Mouse (Mus musculus) midbrain, embryonic 15.5 days (tissue): ENCODE measurements around the gene Atad2b. TPM values are rescaled to one million over a fixed set of nuclear protein-coding genes. Genes with fewer than 3 reads are reported as not detected.

Source experiments
- ATAC-seq: fragments of 200-750 bp; cut with Nextera tagmentation; replicated peaks from 2 replicates; pipeline ENCODE4 v1.8.0; 2017; ENCODE audit warnings: moderate TSS enrichment
- H3K27ac ChIP-seq: fragments of 300-500 bp; sonication (generic); 2 replicates; pipeline ENCODE4 v1.5.1; 2015; ENCODE audit warnings: mild to moderate bottlenecking, inconsistent platforms
- H3K27me3 ChIP-seq: fragments of 300-500 bp; sonication (generic); replicated peaks from 2 replicates; pipeline ENCODE4 v1.6.1; 2015; ENCODE audit warnings: inconsistent platforms
- H3K36me3 ChIP-seq: fragments of 300-500 bp; sonication (generic); replicated peaks from 2 replicates; pipeline ENCODE4 v1.6.1; 2015; ENCODE audit warnings: inconsistent platforms
- H3K4me1 ChIP-seq: fragments of 300-500 bp; sonication (generic); 2 replicates; pipeline ENCODE4 v1.6.1; 2015; ENCODE audit warnings: inconsistent platforms
- H3K4me2 ChIP-seq: fragments of 300-500 bp; sonication (generic); 2 replicates; pipeline ENCODE4 v1.6.1; 2015; ENCODE audit warnings: inconsistent platforms, mild to moderate bottlenecking, moderate library complexity
- H3K4me3 ChIP-seq: fragments of 300-500 bp; sonication (generic); 2 replicates; pipeline ENCODE4 v1.5.1; 2015; ENCODE audit warnings: mild to moderate bottlenecking, inconsistent platforms
- H3K9ac ChIP-seq: fragments of 300-500 bp; sonication (generic); 2 replicates; pipeline ENCODE4 v1.6.1; 2015; ENCODE audit warnings: mild to moderate bottlenecking, inconsistent platforms
- H3K9me3 ChIP-seq: fragments of 300-500 bp; sonication (generic); 2 replicates; pipeline ENCODE4 v1.6.1; 2016; ENCODE audit warnings: inconsistent platforms
- WGBS: fragments of 180-500 bp; shearing (Covaris S2); methylation state at CpG from one replicate; pipeline ENCODE4 v1.1.7; 2015; ENCODE audit warnings: mixed read lengths; 5-methylcytosine and 5-hydroxymethylcytosine counted together
- polyA plus RNA-seq: library from polyadenylated mRNA; unstranded; fragments of >200 nt; fragmentation: Nextera tagmentation; extraction: Ambion mirVana; gene quantifications from 2 replicates; pipeline ENCODE4 v1.2.1, GENCODE M21; 2015

Atad2b gene
- polyA plus RNA-seq, 1 experiment from 2014 or later: 11.2 TPM

DNA sequence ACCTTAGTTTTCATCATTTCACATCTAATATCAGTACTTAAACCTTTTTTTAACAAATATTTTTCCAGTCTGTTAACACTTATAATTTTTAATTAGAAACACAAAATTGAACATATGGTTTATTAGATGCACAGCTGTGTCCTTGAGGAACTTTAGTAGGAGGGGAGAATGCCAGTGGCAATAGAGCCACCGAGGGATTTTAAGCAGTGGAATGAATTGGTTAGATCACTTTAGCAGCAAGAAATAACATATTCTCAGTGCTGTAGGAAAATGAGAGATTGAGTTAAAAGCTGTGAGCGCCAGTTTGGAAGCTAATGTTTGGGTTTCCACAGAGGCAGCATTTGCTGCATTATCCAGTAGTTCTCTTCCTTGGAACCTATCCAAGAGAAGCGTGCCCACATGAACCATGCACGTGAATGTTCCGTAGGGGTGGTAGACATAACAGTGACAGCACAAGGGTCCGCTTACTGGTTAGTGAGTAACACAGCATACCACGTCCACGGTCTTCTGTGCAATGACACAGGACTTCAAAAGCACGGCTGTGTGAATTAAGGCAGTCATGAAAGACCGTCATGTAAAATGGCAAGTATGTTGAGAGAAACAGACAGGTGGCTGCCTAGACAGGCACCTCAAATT is 108.2 kb downstream of the Atad2b start:
- Histone ChIP-seq H3K27ac (no peak overlapping the region), H3K36me3 (0 out of 2 replicates have a peak, but pooled peaks cover 10% of the 10 kb centered on the region), H3K9ac (no peak overlapping the region), H3K4me3 (no peak overlapping the region), H3K4me2 (no peak overlapping the region), H3K27me3 (no peaks in the 10 kb centered on the region), H3K4me1 (no peaks in the 10 kb centered on the region), H3K9me3 (no peaks in the 10 kb centered on the region)
- WGBS: 76% methylated on average over 10 of the region's 10 CpGs
- ATAC-seq: no peak; the same call in 1 of the 2 replicates

DNA sequence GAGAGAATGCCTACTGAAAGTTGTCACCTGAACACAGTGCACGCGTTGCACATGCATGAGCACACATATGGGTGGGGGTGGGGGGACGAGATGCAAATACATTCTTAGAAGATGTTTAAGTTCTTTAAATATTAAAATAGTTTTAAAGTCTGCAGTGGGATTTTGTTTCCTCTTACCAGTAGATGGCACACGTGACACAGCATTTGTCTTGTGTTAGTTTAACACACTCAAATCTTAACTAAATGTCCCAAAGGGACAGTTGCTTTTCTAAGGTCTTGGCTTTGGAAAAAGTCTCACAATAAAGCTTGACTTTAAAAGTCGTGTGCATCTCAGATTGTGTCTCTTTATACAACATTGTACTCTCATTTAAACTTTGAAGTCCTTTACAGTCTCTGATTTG is 111.9 kb downstream of the Atad2b start:
- no peaks in the 10 kb centered on the region for H3K27me3 ChIP-seq
- no peak overlapping the region for H3K9ac ChIP-seq
- H3K4me3 ChIP-seq: no peak overlapping the region
- no peak overlapping the region for H3K4me2 ChIP-seq
- H3K4me1 ChIP-seq: no peaks in the 10 kb centered on the region
- H3K27ac ChIP-seq: no peak overlapping the region
- ATAC-seq: no peak
- H3K36me3 ChIP-seq: peaks cover 17% of the 10 kb centered on the region; the same call in 1 of the 2 replicates
- 87% methylated on average over 5 of the region's 5 CpGs for WGBS
- no peaks in the 10 kb centered on the region for H3K9me3 ChIP-seq

DNA sequence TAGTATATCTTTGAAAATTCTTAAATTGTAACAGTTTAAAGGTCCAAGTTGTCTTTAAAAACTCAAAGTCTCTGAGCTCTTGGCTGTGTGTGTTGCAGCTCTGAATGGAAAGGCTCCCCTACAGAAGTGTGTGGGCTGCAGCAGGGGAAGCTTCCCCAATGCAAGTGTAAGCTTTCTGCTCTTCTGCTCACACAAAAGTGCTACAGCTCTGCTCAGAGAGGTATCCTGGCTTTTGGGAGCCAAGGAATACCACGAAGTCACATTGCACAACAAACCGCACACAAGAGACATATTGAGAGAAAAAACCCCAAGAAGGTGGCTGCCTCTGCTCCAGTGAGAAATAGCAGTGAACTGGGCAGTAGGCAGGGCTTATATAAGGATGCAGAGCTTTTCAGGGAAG is 120.9 kb downstream of the Atad2b start:
- Histone ChIP-seq H3K4me1 (no peaks in the 10 kb centered on the region), H3K36me3 (no peaks in the 10 kb centered on the region; the same call in 1 of the 2 replicates), H3K27ac (no peak overlapping the region), H3K9me3 (no peaks in the 10 kb centered on the region), H3K9ac (no peak overlapping the region), H3K4me2 (no peak overlapping the region), H3K4me3 (no peak overlapping the region), H3K27me3 (no peaks in the 10 kb centered on the region)
- WGBS: 93% methylated on average over 2 of the region's 2 CpGs
- no peak for ATAC-seq

DNA sequence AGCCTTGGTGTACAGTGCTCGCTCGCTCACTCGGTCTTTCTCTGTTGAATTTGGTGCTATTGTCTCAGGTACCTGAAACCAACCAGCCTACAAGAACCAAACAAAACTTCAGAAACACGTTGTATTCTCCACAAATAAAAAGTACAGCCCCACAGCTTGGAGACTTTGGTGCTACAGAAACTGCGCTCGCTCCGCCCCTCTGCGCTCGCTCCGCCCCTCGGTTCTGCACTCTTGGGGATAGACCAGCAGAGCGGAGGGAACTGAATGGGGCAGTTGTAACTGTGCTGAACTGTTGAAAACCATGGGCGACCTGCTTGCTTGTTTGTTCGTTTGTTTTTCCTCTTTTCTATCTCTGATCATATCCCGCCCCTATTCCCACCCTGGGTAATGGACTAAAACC is 127.0 kb downstream of the Atad2b start:
- H3K4me2 ChIP-seq: no peak overlapping the region
- WGBS: 86% methylated on average over 15 of the region's 15 CpGs
- H3K9ac ChIP-seq: no peak overlapping the region
- no peaks in the 10 kb centered on the region for H3K4me1 ChIP-seq
- no peak overlapping the region for H3K27ac ChIP-seq
- no peaks in the 10 kb centered on the region for H3K9me3 ChIP-seq
- no peak overlapping the region for H3K4me3 ChIP-seq
- no peak for ATAC-seq
- H3K27me3 ChIP-seq: no peaks in the 10 kb centered on the region
- no peaks in the 10 kb centered on the region; the same call in 1 of the 2 replicates for H3K36me3 ChIP-seq

DNA sequence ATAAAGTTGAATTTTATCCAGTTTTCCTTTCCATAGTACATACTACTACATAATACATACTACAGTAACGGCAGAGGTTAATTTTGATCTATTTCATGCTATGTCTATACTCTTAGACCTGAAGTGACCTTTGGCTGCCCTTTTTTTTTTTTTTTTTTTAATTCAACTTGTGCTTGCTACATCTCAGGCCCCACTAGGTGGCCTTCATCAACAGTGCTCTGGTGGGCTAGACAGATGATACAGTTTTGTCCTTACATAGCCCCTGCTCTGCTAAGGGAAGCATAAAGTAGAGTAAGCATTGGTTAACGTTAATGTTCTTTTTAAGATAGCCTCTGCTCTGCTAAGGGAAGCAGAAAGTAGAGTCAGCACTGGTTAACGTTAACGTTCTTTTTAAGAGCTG is 131.0 kb downstream of the Atad2b start:
- Histone ChIP-seq H3K4me1 (no peaks in the 10 kb centered on the region), H3K9me3 (peaks cover 10% of the 10 kb centered on the region), H3K27ac (no peak overlapping the region), H3K36me3 (no peaks in the 10 kb centered on the region; the same call in 1 of the 2 replicates), H3K9ac (no peak overlapping the region), H3K4me3 (no peak overlapping the region), H3K4me2 (no peak overlapping the region), H3K27me3 (no peaks in the 10 kb centered on the region)
- 90% methylated on average over 4 of the region's 4 CpGs for WGBS
- ATAC-seq: no peak

DNA sequence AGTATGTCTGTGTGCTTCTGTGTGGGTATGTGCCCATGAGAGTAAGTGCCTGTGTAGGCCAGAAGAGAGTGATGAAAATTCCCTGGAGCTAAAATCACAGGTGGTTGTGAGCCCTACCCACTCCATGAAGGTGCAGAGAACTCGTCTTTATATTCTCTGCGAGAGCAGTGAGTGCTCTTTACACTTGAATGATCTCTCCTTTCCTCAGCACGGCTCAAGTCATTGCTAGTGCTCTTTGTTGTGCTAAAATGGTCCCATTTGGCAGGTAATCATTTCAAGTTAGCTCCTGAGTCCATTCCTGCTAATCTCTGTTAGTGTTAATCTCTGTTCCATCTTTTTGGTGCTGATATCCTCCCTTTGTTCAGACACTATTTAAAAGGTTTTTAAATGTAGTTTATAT is 150.4 kb downstream of the Atad2b start:
- no peaks in the 10 kb centered on the region for H3K36me3 ChIP-seq
- no peaks in the 10 kb centered on the region for H3K9me3 ChIP-seq
- ATAC-seq: no peak
- H3K9ac ChIP-seq: no peak overlapping the region
- H3K27ac ChIP-seq: no peak overlapping the region
- 44% methylated on average over 3 of the region's 3 CpGs for WGBS
- no peaks in the 10 kb centered on the region for H3K27me3 ChIP-seq
- H3K4me1 ChIP-seq: no peaks in the 10 kb centered on the region
- H3K4me2 ChIP-seq: no peak overlapping the region
- no peak overlapping the region for H3K4me3 ChIP-seq

DNA sequence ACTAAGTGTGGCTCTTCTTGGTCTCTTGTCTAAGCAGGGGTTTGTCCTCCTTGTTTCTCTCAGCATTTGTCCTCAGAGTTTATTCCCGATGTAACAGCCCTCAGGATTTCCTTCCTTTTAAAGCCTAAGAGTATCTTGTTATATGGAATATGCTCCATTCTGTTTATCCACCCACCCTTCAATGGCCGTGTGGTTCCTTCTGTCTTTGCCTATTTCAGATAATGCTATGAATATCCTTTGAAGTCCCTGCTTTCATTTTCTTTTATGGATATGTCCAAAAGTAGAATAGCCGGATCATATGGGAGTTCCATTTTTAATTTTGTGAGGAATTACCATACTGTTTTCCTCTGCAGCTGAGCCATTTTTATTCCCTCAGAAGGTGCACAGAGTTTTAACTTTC is 153.0 kb downstream of the Atad2b start:
- no peak for ATAC-seq
- no peak overlapping the region for H3K9ac ChIP-seq
- H3K27me3 ChIP-seq: no peaks in the 10 kb centered on the region
- no peaks in the 10 kb centered on the region for H3K36me3 ChIP-seq
- H3K4me1 ChIP-seq: no peaks in the 10 kb centered on the region
- no peak overlapping the region for H3K4me3 ChIP-seq
- WGBS: 69% methylated on average over 3 of the region's 3 CpGs
- no peak overlapping the region for H3K27ac ChIP-seq
- H3K9me3 ChIP-seq: no peaks in the 10 kb centered on the region
- H3K4me2 ChIP-seq: no peak overlapping the region

DNA sequence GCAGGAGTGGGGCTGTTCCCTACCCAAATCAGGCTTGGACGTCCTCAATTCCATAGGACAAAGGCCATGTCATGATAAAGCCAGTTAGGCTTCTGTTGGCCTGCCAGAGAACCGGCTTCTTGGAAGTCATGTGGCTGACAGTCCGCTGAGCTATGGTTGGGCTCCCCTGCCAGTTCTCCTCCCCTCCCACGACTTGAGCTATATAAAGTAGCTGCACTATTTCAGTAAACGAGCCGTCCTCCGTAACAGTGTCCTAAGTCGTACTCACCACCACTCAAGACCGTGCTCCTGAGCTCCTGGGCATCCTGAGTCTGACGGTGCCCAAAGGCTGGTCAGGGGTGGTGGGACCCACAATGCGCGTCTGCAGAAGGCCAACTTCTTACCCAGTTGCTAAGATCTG is 156.0 kb downstream of the Atad2b start:
- 91% methylated on average over 12 of the region's 12 CpGs for WGBS
- ATAC-seq: no peak
- Histone ChIP-seq H3K36me3 (no peaks in the 10 kb centered on the region), H3K9me3 (no peaks in the 10 kb centered on the region), H3K27ac (no peak overlapping the region), H3K4me3 (no peak overlapping the region), H3K4me1 (no peaks in the 10 kb centered on the region), H3K4me2 (no peak overlapping the region), H3K9ac (no peak overlapping the region), H3K27me3 (no peaks in the 10 kb centered on the region)

DNA sequence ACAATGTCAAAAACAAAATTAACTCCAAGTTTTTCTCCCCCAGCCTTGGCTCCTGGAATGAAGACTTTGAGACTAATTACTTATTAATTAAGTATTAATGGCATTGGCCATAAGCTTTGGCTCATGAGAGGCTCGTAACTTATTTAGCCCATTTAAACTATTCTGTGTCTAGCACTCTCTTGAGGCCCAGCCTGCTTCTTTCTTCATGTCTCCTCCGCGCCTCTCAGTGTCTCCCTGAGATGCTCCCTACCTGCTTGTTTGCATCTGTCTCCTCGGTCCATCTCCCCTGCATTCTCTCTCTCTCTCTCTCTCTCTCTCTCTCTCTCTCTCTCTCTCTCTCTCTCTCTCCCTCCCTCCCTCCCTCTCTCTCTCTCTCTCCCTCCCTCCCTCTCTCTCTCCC is 164.3 kb downstream of the Atad2b start:
- no peaks in the 10 kb centered on the region for H3K4me1 ChIP-seq
- no peak overlapping the region for H3K9ac ChIP-seq
- H3K9me3 ChIP-seq: no peaks in the 10 kb centered on the region
- WGBS: 93% methylated on average over 4 of the region's 4 CpGs
- no peak overlapping the region for H3K27ac ChIP-seq
- H3K4me2 ChIP-seq: no peak overlapping the region
- no peak overlapping the region for H3K4me3 ChIP-seq
- H3K36me3 ChIP-seq: peaks cover 25% of the 10 kb centered on the region; the same call in 1 of the 2 replicates
- no peak for ATAC-seq
- H3K27me3 ChIP-seq: no peaks in the 10 kb centered on the region

DNA sequence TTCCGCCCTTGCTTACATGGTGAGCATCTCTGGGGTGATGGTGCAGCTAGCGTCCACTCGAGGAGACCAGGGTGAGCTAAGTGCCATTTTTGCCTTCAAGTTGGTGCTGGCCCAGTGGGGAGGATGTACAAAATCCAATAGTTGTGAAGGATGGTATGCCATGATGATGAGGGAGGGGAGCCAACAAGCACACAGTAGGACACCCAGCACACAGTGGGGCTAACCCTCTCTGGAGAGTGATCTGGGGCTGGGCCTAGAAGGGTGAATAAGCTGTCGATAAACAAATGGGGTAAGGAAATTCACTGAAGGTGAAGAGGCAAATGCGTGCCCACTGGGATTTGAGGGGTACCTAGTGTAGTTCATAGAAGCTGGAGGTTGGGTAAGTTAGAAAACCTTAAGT is 167.6 kb downstream of the Atad2b start:
- WGBS: 95% methylated on average over 5 of the region's 5 CpGs
- peaks cover 25% of the 10 kb centered on the region; the same call in 1 of the 2 replicates for H3K36me3 ChIP-seq
- no peak for ATAC-seq

DNA sequence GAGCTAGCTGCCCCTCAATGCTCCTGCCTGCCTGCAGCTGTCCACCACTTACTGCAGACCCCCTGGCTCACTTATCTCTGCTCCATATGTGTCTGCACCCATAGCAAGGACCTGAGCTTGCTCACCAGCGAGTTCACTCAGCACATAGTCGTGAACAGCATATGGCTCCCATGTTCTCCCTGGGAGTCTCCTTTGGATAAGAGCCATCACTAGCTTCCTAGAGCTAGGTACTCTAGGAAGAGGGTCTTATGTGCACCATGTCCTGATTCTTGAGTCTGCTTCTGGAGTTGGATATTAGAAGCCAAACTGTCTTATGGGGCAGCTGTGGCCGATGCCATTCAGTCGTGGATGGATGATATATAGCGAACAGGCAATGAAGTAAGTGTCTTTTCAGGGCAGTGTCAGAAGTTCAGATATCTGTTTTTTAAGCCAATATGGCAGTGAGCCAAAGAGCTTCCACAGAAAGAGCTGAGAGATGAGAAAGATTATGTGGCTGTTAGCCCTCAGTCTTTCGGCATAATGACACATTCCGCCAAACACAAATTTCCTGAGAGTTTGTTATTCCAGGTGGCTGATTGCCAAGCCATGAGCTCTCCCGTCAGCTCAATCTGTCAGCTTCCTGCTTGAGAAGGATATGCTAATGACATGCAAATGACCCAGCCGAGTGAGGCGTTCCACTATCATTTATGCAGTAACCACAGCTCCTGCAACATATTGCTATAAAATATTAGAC is 170.8 kb downstream of the Atad2b start:
- no peaks in the 10 kb centered on the region for H3K27me3 ChIP-seq
- no peak overlapping the region for H3K4me3 ChIP-seq
- peaks cover 17% of the 10 kb centered on the region; the same call in 1 of the 2 replicates for H3K36me3 ChIP-seq
- H3K27ac ChIP-seq: peak overlapping the region; percentile 66
- 27% methylated on average over 10 of the region's 10 CpGs for WGBS
- no peaks in the 10 kb centered on the region for H3K9me3 ChIP-seq
- no peak overlapping the region for H3K4me2 ChIP-seq
- H3K4me1 ChIP-seq: peaks cover 18% of the 10 kb centered on the region
- peak; percentile 82 for ATAC-seq
- H3K9ac ChIP-seq: no peak overlapping the region

More for the DNA sequence above, 167.6 kb downstream of the Atad2b start:
- H3K27ac ChIP-seq: no peak overlapping the region
- H3K9ac ChIP-seq: no peak overlapping the region
- H3K27me3 ChIP-seq: no peaks in the 10 kb centered on the region
- H3K4me1 ChIP-seq: peaks cover 15% of the 10 kb centered on the region
- H3K4me3 ChIP-seq: no peak overlapping the region
- no peaks in the 10 kb centered on the region for H3K9me3 ChIP-seq
- H3K4me2 ChIP-seq: no peak overlapping the region

DNA sequence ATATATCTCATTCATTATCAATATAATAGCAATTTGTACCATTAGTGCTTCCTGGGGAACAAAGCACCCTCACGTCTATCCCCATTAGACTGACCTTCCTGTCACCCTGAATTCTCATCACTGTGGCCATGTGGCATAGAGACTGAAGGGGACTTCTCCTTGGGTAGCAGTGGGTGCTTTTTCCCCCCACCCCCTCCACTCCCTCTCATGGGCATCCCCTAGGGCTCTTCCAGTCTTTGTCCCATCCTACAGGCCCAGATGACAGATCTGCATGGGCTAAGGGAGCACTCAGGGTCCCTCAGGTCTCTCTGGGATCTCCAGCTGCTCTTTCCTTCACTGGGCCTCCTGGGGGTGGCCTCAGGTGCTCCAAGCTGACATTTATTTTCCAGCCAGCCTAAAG is 171.5 kb downstream of the Atad2b start:
- Histone ChIP-seq H3K4me3 (no peak overlapping the region), H3K27me3 (no peaks in the 10 kb centered on the region), H3K36me3 (peaks cover 10% of the 10 kb centered on the region; the same call in 1 of the 2 replicates), H3K9ac (no peak overlapping the region), H3K9me3 (no peaks in the 10 kb centered on the region), H3K27ac (peak overlapping the region; percentile 79), H3K4me1 (peaks cover 18% of the 10 kb centered on the region), H3K4me2 (no peak overlapping the region)
- peak; percentile 60 for ATAC-seq
- WGBS: 21% methylated on average over 1 of the region's 1 CpGs
